Mouse (Mus musculus): Measurements from ENCODE around the gene Fam84a. TPM values are rescaled to one million over a fixed set of nuclear protein-coding genes. Genes with fewer than 3 reads are reported as not detected.

Fam84a gene
- total RNA-seq (2021): 1 to 10 TPM in 1 of 2 experiments, under 1 TPM in 1; 0.62 to 1.2 TPM
- long read RNA-seq, experiment 1, full-length matches to known transcripts: 2 of 2 reads
- long read RNA-seq, experiment 1, partial matches to known transcripts: 0 of 2 reads
- long read RNA-seq, experiment 1, other reads (novel, unspliced or antisense): 0 of 2 reads
- long read RNA-seq, experiment 2, full-length matches to known transcripts: 2 of 2 reads
- long read RNA-seq, experiment 2, partial matches to known transcripts: 0 of 2 reads
- long read RNA-seq, experiment 2, other reads (novel, unspliced or antisense): 0 of 2 reads

DNA sequence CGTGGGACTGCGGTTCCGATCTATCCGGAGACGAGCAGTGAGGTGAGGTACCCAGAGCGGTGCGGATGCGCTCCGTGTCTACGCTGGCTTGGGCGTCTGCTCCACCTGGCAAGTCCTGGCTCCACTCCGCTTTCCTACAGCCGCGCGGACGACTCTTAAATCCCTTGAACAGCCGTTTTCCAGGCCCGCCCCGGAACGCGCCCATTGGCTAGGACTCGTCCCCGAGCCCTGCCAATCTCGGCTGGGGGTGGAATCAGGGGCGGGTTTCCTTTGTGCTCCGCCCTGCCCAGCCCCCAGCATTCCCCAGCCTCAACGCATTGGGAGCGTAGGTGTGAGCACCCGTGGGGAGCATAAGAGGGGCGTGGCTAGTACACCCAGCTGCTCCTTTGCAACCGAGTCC, at the start of gene Fam84a:
Gene Fam84a, minus strand, starts transcription at position 134 of the 400 bp plus-strand sequence.
- DNase-seq (ENCODE audit: low spot score in 2 of 2): peak; percentile 61 to 80

DNA sequence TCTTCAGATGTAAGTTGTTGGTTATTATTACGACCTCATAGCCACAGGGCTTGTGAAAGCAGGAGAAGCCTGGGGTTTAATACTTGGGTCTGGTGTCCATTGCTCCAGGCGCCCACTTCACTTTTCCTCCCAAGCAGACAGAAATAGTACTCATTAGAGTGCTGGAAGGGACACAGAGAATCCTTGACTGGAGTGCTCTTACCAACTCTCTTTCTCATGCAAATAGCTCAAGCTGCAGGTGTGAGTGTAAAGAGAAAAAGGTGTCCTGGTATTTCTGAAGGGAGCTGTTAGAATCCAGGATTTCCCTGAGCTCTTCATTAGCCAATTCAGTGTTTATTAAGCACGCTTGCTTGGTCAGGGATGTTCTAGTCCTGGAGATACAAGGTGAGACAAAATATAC, 43.6 kb upstream of the Fam84a start:
- DNase-seq (ENCODE audit: low spot score in 2 of 2): no peak

GRCm38 (mm10) chr12:14186689-14187195, 34.9 kb upstream of the Fam84a start:
- DNase-seq (ENCODE audit: low spot score in 2 of 2): no peak

GRCm38 (mm10) chr12:14165713-14166112, 13.9 kb upstream of the Fam84a start:
- peak in 1 of 2 experiments; percentile 15 for DNase-seq (ENCODE audit: low spot score in 2 of 2)

DNA sequence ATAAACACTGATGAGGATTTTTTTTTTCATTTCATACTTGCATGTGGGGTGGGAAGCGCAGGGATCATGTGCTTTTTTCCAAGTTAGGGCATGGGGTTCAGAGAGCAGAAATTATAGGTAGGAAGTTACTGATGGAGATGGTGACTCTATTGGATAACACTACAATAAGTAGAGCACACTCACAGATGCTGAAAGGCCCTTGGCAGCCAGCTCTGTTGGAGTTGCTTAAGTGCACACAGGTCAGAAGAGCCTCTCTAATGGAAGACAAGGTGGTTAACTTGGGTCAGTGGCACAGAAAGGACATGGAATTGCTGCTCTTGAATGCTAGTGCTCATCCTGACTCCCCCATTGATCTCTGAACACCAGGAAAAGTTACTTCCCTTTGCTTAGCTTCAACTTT, 13.1 kb upstream of the Fam84a start:
- no peak for DNase-seq (ENCODE audit: low spot score in 2 of 2)

DNA sequence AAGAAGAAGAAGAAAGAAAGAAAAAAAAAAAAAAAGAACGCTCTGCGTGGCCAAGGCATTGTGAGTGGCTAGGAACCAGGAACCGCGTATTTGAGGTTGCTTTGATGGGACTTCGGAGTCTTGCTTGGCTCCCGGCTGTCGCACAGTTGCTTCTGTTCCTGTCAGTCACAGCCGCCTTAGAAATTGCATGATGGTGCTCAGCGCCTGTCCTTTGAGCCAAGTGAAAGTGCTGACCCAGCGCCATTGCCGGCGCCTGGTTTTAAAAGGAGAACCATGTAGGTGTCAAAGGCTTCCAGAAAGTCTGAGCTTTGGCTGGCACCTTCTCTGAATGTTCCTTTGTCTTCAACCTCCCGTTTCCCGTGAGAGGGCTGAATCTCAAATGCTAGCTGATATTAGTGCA, 572 bp upstream of the Fam84a start:
- DNase-seq (ENCODE audit: low spot score in 2 of 2): peak in 1 of 2 experiments; percentile 20

DNA sequence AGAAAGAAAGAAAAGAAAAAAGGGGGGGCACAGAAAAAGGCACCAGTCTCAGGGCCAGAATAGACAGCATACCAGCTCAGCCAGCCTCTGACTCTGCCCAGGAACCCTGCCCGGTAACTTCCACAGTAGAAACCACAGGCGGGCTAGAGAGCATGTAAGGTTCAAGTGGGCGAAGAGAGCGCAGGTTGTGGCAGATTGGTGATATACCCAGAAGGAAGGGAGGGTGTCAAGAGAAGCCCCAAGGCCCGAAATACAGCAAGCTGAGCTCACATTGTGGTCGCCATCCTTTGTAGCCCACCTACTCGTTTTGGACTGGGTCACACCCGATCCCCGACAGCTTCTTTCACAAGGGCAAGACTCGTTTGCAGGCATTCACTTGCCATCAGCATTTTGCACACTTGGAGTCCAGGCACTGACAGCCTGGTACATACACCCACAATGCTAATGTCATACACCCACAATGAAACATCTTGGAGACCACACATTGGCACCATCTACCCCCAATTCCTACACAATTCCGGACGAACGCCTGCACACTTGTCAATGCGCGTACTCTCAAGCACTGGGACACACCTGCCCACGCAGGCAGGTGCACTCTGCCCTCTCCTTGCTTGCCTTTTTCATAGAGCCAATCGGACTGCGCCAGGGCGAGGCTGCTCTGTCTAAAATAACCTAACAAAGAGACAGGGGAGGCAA, 770 bp downstream of the Fam84a start:
- no peak for DNase-seq (ENCODE audit: low spot score in 2 of 2)

DNA sequence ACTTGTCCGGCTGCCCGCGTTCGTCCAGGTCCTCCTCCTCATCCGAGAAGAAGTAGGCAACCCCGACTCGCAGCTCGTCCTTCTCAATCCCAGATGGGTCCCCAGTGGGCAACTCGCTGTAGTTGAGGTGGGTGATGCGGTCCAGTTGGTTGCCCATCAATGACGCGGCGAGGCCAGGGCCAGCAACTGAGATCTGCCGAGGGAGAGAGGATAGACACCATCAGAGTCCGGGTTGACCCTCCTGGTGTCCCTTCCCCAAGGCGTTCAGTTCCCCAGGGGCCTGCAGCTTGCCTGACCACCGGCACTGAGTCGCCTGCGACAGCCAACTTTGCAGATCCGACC, 1.3 kb downstream of the Fam84a start:
- DNase-seq (ENCODE audit: low spot score in 2 of 2): peak in 1 of 2 experiments; percentile 15

DNA sequence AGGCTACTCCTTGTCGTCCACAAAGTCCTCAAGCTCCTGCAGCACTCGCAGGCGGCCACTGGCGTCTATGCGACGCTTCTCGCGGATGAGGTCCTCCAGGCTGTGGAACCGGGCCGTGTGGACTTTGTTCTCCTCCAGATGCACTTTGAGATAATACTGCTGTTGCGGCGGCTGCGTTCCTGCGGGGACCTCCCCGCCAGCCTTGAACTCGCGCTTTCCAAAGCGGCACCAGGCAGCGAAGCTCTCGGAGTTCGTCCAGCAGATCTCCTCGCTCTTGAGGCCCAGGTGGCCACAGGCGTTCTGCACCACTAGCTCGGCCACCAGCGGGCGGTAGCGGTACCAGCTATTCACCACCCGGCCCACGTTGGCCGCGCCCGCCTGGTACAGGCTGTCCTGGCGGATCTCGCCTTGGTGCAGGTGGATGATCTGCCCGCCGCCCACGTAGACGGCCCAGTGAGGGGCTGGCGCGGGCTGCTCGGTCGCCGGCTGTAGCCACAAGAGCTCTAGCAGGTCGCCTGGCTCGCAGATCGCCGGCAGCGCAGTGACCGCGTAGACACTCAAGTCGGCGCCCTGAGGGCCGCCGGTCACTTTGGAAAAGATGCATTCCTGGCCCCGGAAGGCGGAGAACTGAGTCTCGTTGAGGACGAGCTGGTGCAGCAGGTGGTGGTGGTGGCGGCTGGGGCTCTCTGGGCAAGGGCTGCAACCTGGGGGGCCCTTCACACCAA, 1.8 kb downstream of the Fam84a start:
- DNase-seq (ENCODE audit: low spot score in 2 of 2): peak; percentile 33 to 54

- DNase-seq (ENCODE audit: low spot score in 2 of 2): peak in 1 of 2 experiments; percentile 12
Observed at GRCm38 (mm10) chr12:14149022-14149842, 2.6 kb downstream of the Fam84a start.

- no peak for DNase-seq (ENCODE audit: low spot score in 2 of 2)
Observed at GRCm38 (mm10) chr12:14137046-14137445, 14.8 kb downstream of the Fam84a start.

- DNase-seq (ENCODE audit: low spot score in 2 of 2): no peak
Observed at GRCm38 (mm10) chr12:14114730-14115129, 37.1 kb downstream of the Fam84a start.

DNA sequence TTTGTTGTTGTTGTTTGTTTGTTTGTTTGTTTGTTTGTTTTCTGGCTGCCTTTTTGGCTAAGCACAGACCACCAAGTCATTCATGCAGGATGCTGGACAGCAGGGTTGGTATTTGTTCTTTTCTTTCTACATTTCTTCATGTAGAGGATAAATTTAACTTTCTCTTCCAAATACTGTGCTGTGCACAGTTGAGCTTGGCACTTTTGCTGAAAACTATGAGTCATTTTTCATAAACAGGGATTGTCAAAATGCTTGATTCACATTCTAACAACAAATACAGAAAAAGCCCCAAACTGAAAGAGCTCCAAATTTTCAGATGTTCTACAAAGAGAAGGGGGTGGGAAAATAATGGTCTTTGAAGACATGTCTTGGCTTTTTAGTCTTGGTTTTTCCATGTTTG, 54.9 kb downstream of the Fam84a start:
- no peak for DNase-seq (ENCODE audit: low spot score in 2 of 2)

Data from gastrocnemius, postnatal 4 days (tissue).